Mouse (Mus musculus) MEL (cell line): ENCODE results near the gene Dirc2. TPM values are rescaled to one million over a fixed set of nuclear protein-coding genes. Genes with fewer than 3 reads are reported as not detected.

Source experiments
- DNase-seq: peaks from one replicate; pipeline ENCODE4 v3.0.0; 2011; ENCODE audit warnings: low read depth, low spot score
- H3K27ac ChIP-seq: 2 replicates; pipeline ENCODE4 v1.5.1; 2012; ENCODE audit warnings: low read depth, mild to moderate bottlenecking, control low read depth, low read length, moderate library complexity; ENCODE audit not compliant: control insufficient read depth
- H3K27me3 ChIP-seq, 2 experiments: fragments of 150-350 bp in 1 of 2; sonication (generic) in 1 of 2; 2 replicates each; pipeline ENCODE4 v1.6.1; 2012; ENCODE audit warnings: low read length in 2 of 2, mild to moderate bottlenecking in 2 of 2, improper control_type of control experiment in 1 of 2, moderate library complexity in 1 of 2; ENCODE audit not compliant: insufficient read depth in 2 of 2, control insufficient read depth in 1 of 2
- H3K36me3 ChIP-seq, 2 experiments: 2 replicates each; pipeline ENCODE4 v1.6.1; 2012 to 2014; ENCODE audit warnings: low read length in 2 of 2, improper control_type of control experiment in 1 of 2, inconsistent platforms in 1 of 2, mild to moderate bottlenecking in 1 of 2; ENCODE audit not compliant: insufficient read depth in 2 of 2, control insufficient read depth in 1 of 2
- H3K4me1 ChIP-seq, 2 experiments: fragments of 150-350 bp in 1 of 2; sonication (generic) in 1 of 2; 2 replicates each; pipeline ENCODE4 v1.6.1; 2012; ENCODE audit warnings: low read length in 2 of 2, improper control_type of control experiment in 1 of 2, mild to moderate bottlenecking in 1 of 2; ENCODE audit not compliant: insufficient read depth in 2 of 2, control insufficient read depth in 1 of 2
- H3K4me3 ChIP-seq, 2 experiments: fragments of 150-350 bp in 1 of 2; sonication (generic) in 1 of 2; 2 replicates each; pipeline ENCODE4 v1.5.1; 2012; ENCODE audit warnings: low read depth in 2 of 2, low read length in 2 of 2, mild to moderate bottlenecking in 2 of 2, moderate library complexity in 2 of 2, control low read depth in 1 of 2, improper control_type of control experiment in 1 of 2; ENCODE audit not compliant: control insufficient read depth in 1 of 2, insufficient read depth in 1 of 2
- H3K79me2 ChIP-seq: 2 replicates; pipeline ENCODE4 v1.6.1; 2012; ENCODE audit warnings: mild to moderate bottlenecking, low read length, moderate library complexity; ENCODE audit not compliant: control insufficient read depth, poor library complexity, insufficient read depth
- H3K9ac ChIP-seq: 2 replicates; pipeline ENCODE4 v1.6.1; 2012; ENCODE audit warnings: low read depth, mild to moderate bottlenecking, control low read depth, low read length, moderate library complexity; ENCODE audit not compliant: control insufficient read depth, poor library complexity, severe bottlenecking
- H3K9me3 ChIP-seq: fragments of 150-350 bp; sonication (generic); replicated peaks from 2 replicates; pipeline ENCODE4 v1.6.1; 2012; ENCODE audit warnings: mild to moderate bottlenecking, low read length, improper control_type of control experiment, moderate library complexity; ENCODE audit not compliant: insufficient read depth
- E2F4 ChIP-seq: IDR thresholded peaks from 2 replicates; pipeline ENCODE4 v1.6.1; 2011; ENCODE audit warnings: low read depth, low read length, improper control_type of control experiment, borderline replicate concordance
- JUND ChIP-seq: IDR thresholded peaks from 2 replicates; pipeline ENCODE4 v1.6.1; 2011; ENCODE audit warnings: low read depth, mild to moderate bottlenecking, improper control_type of control experiment, low read length
- KAT2A ChIP-seq: conservative IDR thresholded peaks from 2 replicates; pipeline ENCODE4 v1.6.1; 2012; ENCODE audit warnings: low read depth, low read length, improper control_type of control experiment, inconsistent platforms
- MAFK ChIP-seq: IDR thresholded peaks from 2 replicates; pipeline ENCODE4 v1.6.1; 2011; ENCODE audit warnings: low read depth, mild to moderate bottlenecking, low read length, improper control_type of control experiment, borderline replicate concordance
- MAX ChIP-seq: IDR thresholded peaks from 2 replicates; pipeline ENCODE4 v1.6.1; 2011; ENCODE audit warnings: low read length, improper control_type of control experiment
- MEF2A ChIP-seq: IDR thresholded peaks from 2 replicates; pipeline ENCODE4 v1.6.1; 2014; ENCODE audit warnings: low read depth, mild to moderate bottlenecking, inconsistent platforms, low read length, improper control_type of control experiment; ENCODE audit not compliant: poor library complexity, insufficient replicate concordance, severe bottlenecking; ENCODE audit errors: extremely low read depth
- MXI1 ChIP-seq: IDR thresholded peaks from 2 replicates; pipeline ENCODE4 v1.6.1; 2011; ENCODE audit warnings: mild to moderate bottlenecking, low read depth, low read length, improper control_type of control experiment
- NELFE ChIP-seq: IDR thresholded peaks from 2 replicates; pipeline ENCODE4 v1.6.1; 2011; ENCODE audit warnings: low read depth, low read length, improper control_type of control experiment
- NRF1 ChIP-seq: IDR thresholded peaks from 2 replicates; pipeline ENCODE4 v1.6.1; 2014; ENCODE audit warnings: low read depth, mild to moderate bottlenecking, inconsistent platforms, low read length, improper control_type of control experiment, moderate library complexity; ENCODE audit not compliant: poor library complexity, insufficient read depth, severe bottlenecking
- POLR2AphosphoS2 ChIP-seq: IDR thresholded peaks from 2 replicates; pipeline ENCODE4 v1.6.1; 2011; ENCODE audit warnings: low read length, improper control_type of control experiment
- POLR2AphosphoS5 ChIP-seq: IDR thresholded peaks from 2 replicates; pipeline ENCODE4 v1.6.1; 2012; ENCODE audit warnings: low read depth, borderline replicate concordance, mild to moderate bottlenecking, inconsistent platforms, low read length, moderate library complexity, mixed read lengths
- RAD21 ChIP-seq: IDR thresholded peaks from 2 replicates; pipeline ENCODE4 v1.6.1; 2011; ENCODE audit warnings: mild to moderate bottlenecking, low read depth, low read length, improper control_type of control experiment
- SMC3 ChIP-seq: IDR thresholded peaks from 2 replicates; pipeline ENCODE4 v1.6.1; 2011; ENCODE audit warnings: low read depth, low read length, improper control_type of control experiment
- TAL1 ChIP-seq: IDR thresholded peaks from 2 replicates; pipeline ENCODE4 v1.6.1; 2012; ENCODE audit warnings: mild to moderate bottlenecking, inconsistent platforms, low read length, moderate library complexity, mixed read lengths
- TBP ChIP-seq: IDR thresholded peaks from 2 replicates; pipeline ENCODE4 v1.8.0; 2011; ENCODE audit warnings: low read depth, low read length, improper control_type of control experiment
- TCF12 ChIP-seq: IDR thresholded peaks from 2 replicates; pipeline ENCODE4 v1.6.1; 2014; ENCODE audit warnings: low read depth, mild to moderate bottlenecking, inconsistent platforms, low read length, improper control_type of control experiment, moderate library complexity
- UBTF ChIP-seq: IDR thresholded peaks from 2 replicates; pipeline ENCODE4 v1.6.1; 2012; ENCODE audit warnings: low read depth, mild to moderate bottlenecking, inconsistent platforms, low read length, improper control_type of control experiment, moderate library complexity, borderline replicate concordance; ENCODE audit not compliant: insufficient read depth
- USF1 ChIP-seq: IDR thresholded peaks from 2 replicates; pipeline ENCODE4 v1.6.1; 2014; ENCODE audit warnings: low read depth, mild to moderate bottlenecking, inconsistent platforms, low read length, improper control_type of control experiment, moderate library complexity
- USF2 ChIP-seq, 2 experiments: IDR thresholded peaks; 2 replicates each; pipeline ENCODE4 v1.6.1; 2011 to 2012; ENCODE audit warnings: improper control_type of control experiment in 2 of 2, low read length in 2 of 2, borderline replicate concordance in 1 of 2, inconsistent platforms in 1 of 2, low read depth in 1 of 2, mild to moderate bottlenecking in 1 of 2; ENCODE audit not compliant: insufficient read depth in 1 of 2
- ZMIZ1 ChIP-seq: IDR thresholded peaks from 2 replicates; pipeline ENCODE4 v1.6.1; 2012; ENCODE audit warnings: low read depth, mild to moderate bottlenecking, inconsistent platforms, low read length, improper control_type of control experiment, moderate library complexity
- polyA plus RNA-seq, 2 experiments: library from polyadenylated mRNA; stranded (reverse) in 1 of 2; unstranded in 1 of 2; fragments of >175 nt in 1 of 2; fragments of >200 nt in 1 of 2; gene quantifications; 2 replicates each; pipeline versions ENCODE4 v1.2.1 to v1.2.4; 2012; ENCODE audit warnings: low replicate concordance in 2 of 2, low read depth in 1 of 2; ENCODE audit not compliant: insufficient read length in 2 of 2, insufficient read depth in 1 of 2, missing spikeins in 1 of 2
- total RNA-seq: library from RNA; depleted of rRNA; stranded (reverse); fragments of 300-350 nt; gene quantifications from 2 replicates; pipeline ENCODE4 v1.2.3, GENCODE M21; 2012

Dirc2 gene
- total and polyA plus RNA-seq, 3 experiments: 1.6 to 4.1 TPM; not detected in 1

- H3K36me3 ChIP-seq: peaks cover 0 to 22% of the 10 kb centered on the region in 2 experiments; a peak in 2 of 4 replicates
Observed at GRCm38 (mm10) chr16:35779681-35780080, 10.5 kb upstream of the Dirc2 start.

GRCm38 (mm10) chr16:35777768-35778167 is 8.6 kb upstream of the Dirc2 start:
- no peak for TF ChIP-seq E2F4
- no peak for TF ChIP-seq TCF12
- no peak for TF ChIP-seq MAX
- no peak for TF ChIP-seq USF1
- no peak for TF ChIP-seq NRF1
- TF ChIP-seq MAFK: no peak
- TF ChIP-seq POLR2AphosphoS5: no peak
- TF ChIP-seq SMC3: no peak
- TF ChIP-seq UBTF: no peak
- Histone ChIP-seq H3K79me2 (peaks cover 2% of the 10 kb centered on the region; the same call in 1 of the 2 replicates), H3K36me3 (peaks cover 0 to 6% of the 10 kb centered on the region in 2 experiments; a peak in 1 of 4 replicates), H3K4me3 (no peak overlapping the region), H3K27ac (no peak overlapping the region), H3K27me3 (no peaks in the 10 kb centered on the region), H3K9me3 (no peaks in the 10 kb centered on the region), H3K4me1 (peaks cover 0 to 3% of the 10 kb centered on the region in 2 experiments; a peak in 1 of 4 replicates), H3K9ac (no peak overlapping the region)
- no peak for DNase-seq

More at GRCm38 (mm10) chr16:35779681-35780080, 10.5 kb upstream of the Dirc2 start:
- no peaks in the 10 kb centered on the region for H3K27me3 ChIP-seq
- H3K9ac ChIP-seq: no peak overlapping the region
- H3K79me2 ChIP-seq: peaks cover 2% of the 10 kb centered on the region; the same call in 1 of the 2 replicates
- H3K27ac ChIP-seq: no peak overlapping the region
- no peak overlapping the region for H3K4me3 ChIP-seq
- H3K4me1 ChIP-seq: peaks cover 0 to 14% of the 10 kb centered on the region in 2 experiments; a peak in 3 of 4 replicates
- DNase-seq: no peak
- no peaks in the 10 kb centered on the region for H3K9me3 ChIP-seq
- TF ChIP-seq TBP (no peak), JUND (no peak), MAX (no peak), KAT2A (no peak), NRF1 (no peak), E2F4 (no peak), USF2 (IDR thresholded peaks at IDR 0.05; ENCODE audit: borderline replicate concordance in 1 of 2, insufficient read depth in 1 of 2, low read depth in 1 of 2, low read length in 2 of 2) (no peak), USF1 (no peak), NELFE (no peak), MEF2A (no peak), TAL1 (no peak), ZMIZ1 (no peak), RAD21 (no peak), SMC3 (no peak), POLR2AphosphoS2 (no peak), MXI1 (no peak)
